Mouse (Mus musculus) brown adipose tissue, adult 24 weeks (tissue): ENCODE results near the gene Six1. TPM values are rescaled to one million over a fixed set of nuclear protein-coding genes. Genes with fewer than 3 reads are reported as not detected.
A peak's percentile ranks its signal among the peaks of the same experiment; 100 is the strongest.

Source experiments
- H3K27ac ChIP-seq: fragments of 200-500 bp; replicated peaks from 2 replicates; pipeline ENCODE4 v1.5.1; 2012; ENCODE audit warnings: low read depth, mild to moderate bottlenecking, low read length
- H3K4me1 ChIP-seq: fragments of 200-500 bp; 2 replicates; pipeline ENCODE4 v1.6.1; 2012; ENCODE audit warnings: low read length, mixed read lengths; ENCODE audit not compliant: control insufficient read depth, insufficient read depth, insufficient read length
- H3K4me3 ChIP-seq: fragments of 200-500 bp; 2 replicates; pipeline ENCODE4 v1.5.1; 2012; ENCODE audit warnings: low read depth, mild to moderate bottlenecking, low read length, moderate library complexity; ENCODE audit not compliant: insufficient read depth
- polyA plus RNA-seq: library from polyadenylated mRNA; stranded (reverse); fragments of >200 nt; gene quantifications from 2 replicates; pipeline ENCODE4 v1.2.4, GENCODE M21; 2012; ENCODE audit not compliant: missing spikeins, insufficient read depth, insufficient read length

Gene Six1
- polyA plus RNA-seq, 1 experiment = 14.0 TPM

DNA sequence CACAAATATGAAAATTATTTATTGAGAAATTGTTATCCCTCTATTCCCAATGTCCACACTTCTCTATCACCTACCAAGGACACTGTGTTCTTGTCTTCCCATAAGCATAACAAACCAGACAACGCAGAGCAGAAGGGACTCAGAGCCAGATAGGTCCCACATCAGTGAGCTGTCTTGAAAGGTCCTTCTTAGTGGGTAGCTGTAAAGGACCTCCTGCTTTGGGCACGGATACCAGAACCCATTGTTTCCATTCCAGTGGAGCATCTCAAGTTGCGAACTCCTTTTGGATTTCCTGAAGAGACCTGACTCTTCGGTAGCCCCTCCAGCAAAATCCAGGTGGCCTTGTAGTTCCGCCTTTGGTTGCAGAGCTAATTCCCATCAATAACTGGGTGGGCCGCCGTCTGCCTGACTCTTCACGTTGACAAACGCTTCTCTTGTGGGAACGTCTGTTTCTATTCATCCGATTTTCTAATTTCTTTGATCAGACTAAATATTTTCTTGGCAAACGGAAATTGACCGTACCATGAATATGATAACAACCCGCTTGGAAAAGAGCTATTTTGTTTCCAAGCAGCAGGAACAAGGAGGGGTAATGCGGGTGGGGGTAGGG is 994 bp upstream of the Six1 start:
- Histone ChIP-seq H3K4me3 (no peak overlapping the region), H3K4me1 (no peaks in the 10 kb centered on the region; the same call in 1 of the 2 replicates), H3K27ac (no peak overlapping the region; the same call in 1 of the 2 replicates)

DNA sequence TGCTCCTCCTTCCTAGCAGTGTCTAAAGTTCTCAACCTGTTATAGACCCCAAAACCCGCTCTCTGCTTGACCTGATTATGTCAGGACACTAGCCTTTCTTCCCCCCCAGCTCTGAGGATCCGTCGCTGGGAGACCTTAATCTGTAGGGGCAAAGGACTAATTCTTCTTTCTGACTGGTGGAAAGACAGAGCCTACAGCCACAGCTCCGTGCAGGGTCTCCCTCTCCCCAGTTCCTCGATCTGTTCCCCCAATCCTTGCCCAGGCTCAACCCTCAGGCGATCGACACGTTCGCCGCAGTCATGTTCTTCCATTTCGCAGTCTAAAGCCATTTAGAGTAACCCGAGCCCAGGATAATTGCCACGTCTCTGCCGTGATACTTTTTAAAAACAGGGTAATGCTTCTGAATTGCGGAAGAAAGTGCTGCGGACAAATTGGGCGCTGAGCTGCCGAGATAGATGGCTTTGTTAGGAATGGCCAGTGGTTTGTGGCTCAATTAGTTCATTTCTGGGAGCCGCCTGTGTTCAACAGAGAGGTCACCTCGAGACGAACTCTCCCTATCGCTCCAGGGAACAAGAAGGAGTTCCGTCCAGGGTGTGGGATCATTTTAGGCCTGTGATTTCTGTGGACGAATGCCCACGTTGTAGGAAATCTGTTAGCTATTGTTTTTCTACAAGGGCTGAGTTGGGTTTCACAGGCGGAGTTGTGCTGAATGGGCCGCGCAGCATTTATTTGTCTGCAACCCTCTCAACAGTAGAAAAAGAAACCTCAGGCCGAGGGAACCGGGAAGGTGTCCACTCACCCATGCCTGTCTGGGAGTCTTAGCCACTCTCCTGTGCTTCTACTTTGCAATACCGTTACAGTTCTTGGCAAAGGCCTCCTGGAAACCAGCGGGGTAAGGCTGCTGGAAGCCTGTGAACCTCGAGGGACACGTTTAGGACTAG is 766 bp downstream of the Six1 start:
- H3K27ac ChIP-seq = peak overlapping the region; percentile 73
- H3K4me3 ChIP-seq = peak overlapping the region; percentile 77
- H3K4me1 ChIP-seq = no peaks in the 10 kb centered on the region; the same call in 1 of the 2 replicates

DNA sequence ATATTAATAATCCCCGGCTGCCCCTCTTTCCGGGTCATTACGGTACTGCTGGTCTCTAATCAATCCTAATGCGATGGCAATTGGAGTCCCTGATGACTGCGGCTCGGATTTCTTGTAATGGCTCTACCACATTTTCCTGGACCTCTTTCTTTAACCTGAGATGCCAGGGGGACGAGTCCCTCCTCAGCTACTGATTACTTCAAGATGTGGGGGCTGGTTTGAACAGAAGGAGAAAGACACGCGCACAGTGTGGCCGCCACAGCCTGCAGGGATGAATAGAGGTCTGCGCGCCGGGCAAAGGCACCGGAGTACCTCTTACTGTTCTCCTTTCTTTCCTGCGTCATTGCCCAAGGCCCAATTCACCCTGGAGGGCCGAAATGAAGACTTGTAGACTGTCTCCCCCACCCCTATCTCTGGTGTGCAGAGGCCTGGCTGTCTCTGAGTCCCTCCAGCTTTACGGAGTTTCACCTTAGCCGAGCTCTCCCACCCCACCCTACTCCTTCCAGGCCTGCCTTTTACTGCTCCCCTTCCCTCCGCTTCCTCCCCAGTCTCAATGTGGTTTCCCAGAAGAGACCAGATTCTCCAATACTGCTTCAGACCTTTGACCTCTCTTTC is 1.5 kb downstream of the Six1 start:
- H3K4me1 ChIP-seq = no peaks in the 10 kb centered on the region; the same call in 1 of the 2 replicates
- peak overlapping the region; percentile 73 for H3K27ac ChIP-seq
- H3K4me3 ChIP-seq = peak overlapping the region; percentile 77

DNA sequence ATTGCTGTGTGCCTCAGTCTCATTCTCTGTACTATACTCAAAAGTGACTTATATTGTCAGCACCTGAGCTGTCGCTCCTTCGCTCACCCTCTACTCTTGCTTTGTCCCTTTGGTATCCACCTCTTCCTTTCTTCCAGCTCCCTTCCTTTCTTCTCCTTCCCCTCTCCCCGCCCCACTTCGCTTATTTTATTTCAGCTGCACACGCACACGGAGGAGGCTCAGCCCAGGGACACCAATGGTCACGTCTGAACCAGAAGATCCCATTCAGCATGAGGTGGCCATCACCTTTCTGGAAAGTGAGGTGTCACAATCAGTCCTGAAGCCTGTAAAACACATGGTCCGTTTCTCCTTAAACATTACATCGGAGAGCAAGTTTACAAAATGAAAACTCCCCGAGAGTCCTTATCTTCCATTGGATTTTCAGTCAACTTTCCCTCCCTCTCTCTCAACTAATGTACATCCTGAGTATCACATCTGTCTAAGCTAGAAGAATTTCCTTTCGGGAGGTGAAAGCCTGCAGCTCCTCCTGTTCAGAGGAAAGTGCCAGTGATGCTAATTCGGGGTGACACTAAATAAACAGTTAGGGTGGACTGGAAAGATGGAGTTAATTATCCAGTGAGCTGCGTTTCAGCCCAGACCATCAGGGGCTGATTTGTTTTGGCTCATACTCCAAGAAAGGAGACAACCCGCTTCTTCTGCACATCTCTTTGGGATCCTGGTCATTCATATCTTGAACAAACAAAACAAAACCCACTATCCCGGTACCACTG is 2.7 kb downstream of the Six1 start:
- H3K27ac ChIP-seq = no peak overlapping the region
- H3K4me3 ChIP-seq = no peak overlapping the region
- no peaks in the 10 kb centered on the region; the same call in 1 of the 2 replicates for H3K4me1 ChIP-seq

DNA sequence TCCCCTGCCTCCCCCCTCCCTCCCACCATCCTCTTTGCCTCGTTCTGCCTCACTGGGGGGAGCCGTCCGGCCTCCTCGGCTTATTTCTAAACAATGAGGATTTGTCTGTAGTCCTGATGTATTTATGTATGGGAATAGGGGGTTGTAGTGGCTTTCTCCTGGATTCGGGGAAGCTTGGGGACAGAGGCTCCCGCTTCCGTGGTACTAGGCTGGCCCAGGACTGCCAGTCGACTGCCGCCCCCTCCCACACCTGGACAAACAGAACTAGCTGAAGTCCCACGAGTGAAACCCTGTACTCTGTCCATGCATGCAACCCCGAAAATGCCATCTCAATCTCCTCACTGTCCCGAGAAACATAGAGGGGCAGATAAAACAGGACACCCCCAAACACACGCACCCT is 3.4 kb downstream of the Six1 start:
- Histone ChIP-seq H3K4me1 (no peaks in the 10 kb centered on the region; the same call in 1 of the 2 replicates), H3K4me3 (no peak overlapping the region), H3K27ac (no peak overlapping the region)

DNA sequence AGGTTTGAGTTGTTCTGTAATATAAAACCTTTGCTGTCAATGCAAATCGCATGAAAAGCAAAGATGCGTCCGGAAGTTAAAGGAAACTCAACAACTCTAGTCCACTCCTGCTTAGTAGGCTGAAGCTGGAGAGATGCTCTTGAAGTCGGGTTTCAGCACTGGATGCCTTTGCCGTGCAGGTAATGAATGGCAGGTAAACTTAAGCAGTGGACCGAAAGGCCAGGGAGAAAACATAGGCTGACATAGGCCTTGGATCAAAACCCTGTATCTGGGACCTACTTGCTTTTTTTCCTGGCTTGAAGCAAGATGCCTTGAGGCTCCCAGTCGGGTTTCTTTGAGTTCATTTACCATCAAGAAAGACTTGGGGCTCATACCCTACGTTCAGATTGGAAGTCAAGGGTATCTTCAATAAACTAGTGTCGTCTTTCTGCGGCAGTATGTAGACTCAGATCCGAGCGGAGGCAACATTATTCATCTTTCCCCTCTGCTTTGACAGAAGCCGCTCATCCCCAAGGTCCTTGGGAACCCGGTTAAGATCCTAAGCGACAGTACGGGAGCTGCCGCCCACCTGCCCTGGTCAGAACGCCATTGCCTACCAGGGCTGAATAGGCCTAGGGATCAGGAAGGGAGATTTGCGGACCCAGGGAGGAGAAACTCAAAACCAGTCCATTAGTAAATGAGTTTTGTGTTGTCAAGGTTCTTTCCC is 4.0 kb downstream of the Six1 start:
- no peak overlapping the region for H3K4me3 ChIP-seq
- H3K27ac ChIP-seq = no peak overlapping the region

DNA sequence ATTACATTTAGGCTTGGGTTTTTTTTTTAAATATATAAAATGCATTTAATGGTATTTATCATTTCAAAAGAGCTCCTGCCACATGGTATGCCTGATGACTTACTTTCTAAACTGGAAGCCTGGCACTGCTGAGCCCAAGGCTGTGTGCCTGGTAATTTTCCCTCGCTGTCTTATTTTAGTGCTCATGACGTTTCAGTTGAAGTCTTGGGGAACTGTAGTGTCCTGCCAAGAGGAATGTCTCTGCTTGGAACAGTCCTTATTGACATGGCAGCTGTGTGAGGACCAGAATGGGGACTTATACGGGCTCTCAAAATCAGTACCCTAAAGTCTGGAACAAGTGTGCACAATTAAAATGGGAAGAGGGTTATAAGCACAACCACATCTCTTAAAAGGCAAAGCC is 5.2 kb downstream of the Six1 start:
- no peak overlapping the region for H3K27ac ChIP-seq
- no peak overlapping the region for H3K4me3 ChIP-seq
- no peaks in the 10 kb centered on the region; the same call in 1 of the 2 replicates for H3K4me1 ChIP-seq

More for the DNA sequence above, 4.0 kb downstream of the Six1 start:
- no peaks in the 10 kb centered on the region; the same call in 1 of the 2 replicates for H3K4me1 ChIP-seq

DNA sequence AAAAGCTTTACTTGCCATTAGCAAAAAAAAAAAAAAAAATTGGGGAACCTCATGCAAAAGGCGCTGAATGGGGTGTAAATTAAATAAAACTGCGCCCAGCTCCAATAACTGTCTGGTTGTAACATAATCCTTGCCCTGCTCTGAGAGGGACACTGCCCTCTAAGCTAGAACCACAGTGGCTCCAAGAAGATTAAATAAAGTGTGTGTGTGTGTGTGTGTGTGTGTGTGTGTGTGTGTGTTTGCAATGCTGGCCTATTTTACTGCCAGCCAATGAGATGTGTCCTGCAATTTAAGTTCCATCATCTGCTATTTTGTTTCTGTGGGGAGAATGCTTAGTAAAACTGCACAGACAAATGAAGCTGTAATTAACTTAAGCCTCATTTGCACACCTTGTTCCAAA is 6.1 kb downstream of the Six1 start:
- Histone ChIP-seq H3K27ac (no peak overlapping the region), H3K4me3 (no peak overlapping the region), H3K4me1 (peaks cover 2% of the 10 kb centered on the region; the same call in 1 of the 2 replicates)

DNA sequence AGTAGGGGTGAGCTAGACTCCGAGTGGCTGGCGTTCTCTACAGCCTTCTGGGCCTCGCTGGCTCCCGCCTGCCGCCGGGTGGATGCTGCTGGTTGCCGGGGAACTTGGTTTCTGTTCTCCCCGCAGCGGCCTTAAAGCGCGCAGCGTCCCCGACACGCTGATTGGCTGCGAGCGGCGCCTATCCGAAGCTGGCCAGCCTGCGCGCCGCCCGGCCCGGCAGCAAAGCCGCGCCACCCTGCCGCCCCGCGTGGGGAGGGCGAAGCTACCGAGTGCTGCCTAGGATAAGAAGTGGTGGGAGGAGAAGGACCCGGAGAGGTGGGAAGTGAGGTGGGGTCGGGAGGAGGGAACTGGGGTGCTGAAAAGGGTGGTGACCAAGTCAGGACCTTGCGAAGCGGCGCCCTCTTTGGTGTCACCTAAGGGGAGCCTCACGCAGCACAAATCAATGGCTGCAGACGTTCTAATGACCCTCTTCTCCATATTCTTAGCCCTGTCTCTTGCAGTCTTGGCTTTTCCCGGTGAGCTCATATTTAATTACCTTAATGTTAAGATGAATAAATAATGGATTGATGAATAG is 7.0 kb downstream of the Six1 start:
- Histone ChIP-seq H3K4me1 (0 out of 2 replicates have a peak, but pooled peaks cover 2% of the 10 kb centered on the region), H3K27ac (0 out of 2 replicates have a peak overlapping the region, but pooled peaks have one; percentile 88), H3K4me3 (peak overlapping the region; percentile 86)

DNA sequence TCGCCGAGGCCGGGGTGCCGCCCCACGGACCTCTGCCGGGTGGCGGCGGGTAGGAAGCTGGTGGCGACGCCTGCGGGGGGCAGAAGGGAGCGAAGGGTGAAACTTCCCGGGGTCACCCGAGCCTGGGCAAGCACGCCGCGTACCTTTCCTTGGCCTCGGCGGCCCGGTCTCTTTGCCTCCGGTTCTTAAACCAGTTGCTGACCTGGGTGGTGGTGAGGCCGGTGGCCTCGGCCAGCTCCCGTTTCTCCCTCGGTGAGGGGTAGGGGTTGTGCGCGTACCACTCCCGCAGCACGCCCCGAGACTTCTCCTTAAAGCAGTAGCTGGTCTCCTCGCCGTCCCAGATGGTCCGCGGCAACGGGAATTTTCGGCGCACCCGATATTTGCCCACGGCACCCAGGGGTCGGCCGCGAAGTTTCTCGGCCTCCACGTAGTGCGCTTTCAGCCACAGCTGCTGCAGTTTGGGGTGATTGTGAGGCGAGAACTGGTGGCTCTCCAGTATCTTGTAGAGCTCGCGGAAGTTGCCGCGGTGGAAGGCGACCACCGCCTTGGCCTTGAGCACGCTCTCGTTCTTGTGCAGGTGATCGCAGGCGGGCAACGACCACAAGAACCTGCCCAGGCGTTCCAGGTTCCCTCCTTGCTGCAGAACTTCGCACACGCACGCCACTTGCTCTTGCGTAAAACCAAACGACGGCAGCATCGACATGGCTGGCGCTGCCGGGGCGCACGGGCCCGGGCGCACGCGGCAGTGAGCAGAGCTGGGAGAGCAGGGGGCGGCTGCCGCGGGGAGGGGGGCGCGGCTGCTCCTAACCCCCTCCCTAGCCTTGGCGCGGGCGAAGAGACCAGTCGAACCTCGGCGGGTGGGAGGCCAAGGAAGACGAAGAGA is 7.7 kb downstream of the Six1 start:
- peak overlapping the region; percentile 88 for H3K27ac ChIP-seq
- peaks cover 2% of the 10 kb centered on the region; the same call in 1 of the 2 replicates for H3K4me1 ChIP-seq
- peak overlapping the region; percentile 86 for H3K4me3 ChIP-seq

DNA sequence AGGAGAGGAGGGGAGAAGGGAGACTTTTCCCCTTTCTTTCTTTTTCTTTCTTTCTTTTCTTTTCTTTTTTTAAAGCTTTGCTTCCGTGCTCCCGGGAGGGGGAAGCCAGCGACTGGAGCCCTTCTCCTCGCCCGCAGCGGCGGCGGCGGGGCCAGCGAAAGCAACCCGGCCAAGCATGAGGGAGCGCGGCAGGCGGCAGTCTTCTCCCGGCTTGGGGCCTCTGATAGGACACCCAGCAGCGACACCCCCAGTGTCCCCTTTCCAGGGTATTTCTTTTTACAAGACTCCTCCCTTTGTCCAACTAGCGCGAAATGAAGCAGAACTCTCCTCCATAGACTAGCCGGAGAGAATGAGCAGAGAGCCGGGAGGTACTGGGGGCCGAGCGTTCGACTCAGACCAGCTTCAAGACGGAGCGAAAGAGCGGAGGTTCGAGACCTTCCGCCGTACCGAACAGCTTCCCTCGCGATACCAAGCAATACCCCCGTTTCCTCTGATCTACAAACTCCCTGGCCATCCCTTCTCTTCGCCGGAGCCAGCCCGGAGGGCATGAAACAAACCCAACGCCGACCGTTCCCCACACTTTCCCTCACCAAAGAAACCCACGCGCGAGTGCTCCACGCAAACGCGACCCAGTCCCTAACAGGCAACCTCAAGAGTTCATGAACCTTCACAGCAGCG is 8.5 kb downstream of the Six1 start:
- Histone ChIP-seq H3K27ac (peak overlapping the region; percentile 88), H3K4me1 (peaks cover 2% of the 10 kb centered on the region; the same call in 1 of the 2 replicates), H3K4me3 (peak overlapping the region; percentile 86)

DNA sequence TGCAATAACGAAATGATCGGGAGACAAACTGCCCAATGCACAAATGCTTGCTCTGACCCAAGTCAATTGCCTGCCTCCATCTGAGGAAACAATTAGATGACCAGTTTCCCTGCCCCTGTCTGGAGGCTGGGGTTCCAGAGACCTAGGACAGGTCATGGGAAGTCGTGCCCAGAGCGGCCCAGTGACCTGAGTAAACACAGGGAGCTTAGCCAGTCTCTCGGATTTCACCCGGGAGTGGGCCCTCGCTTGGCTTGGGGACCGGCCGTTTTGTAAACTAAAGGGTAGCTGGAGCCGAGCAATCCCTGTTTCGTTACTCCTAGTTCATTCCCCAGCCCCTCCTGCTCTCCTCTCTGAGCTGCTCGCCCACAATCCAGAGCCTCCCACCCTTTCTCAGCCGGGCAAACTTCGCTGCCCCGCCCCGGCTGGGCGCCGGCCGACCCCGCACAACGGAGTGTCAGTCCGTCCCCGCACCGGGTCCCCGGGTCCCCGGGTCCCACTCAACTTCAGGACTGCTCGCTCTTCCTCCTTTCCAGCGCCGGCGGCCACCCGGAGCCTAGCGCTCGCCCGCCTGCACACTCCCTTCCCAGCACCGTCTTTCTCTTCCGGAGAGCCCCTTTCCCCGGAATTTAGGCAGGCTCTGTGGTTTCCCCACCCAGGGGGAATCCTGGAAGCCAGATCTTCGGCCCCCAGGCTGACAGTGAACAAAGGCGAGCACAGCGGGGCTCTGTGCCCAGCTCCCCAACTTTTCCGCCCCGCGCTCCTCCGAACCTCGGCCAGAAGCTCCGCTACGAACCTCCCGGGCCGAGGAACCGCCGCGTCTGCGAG is 9.3 kb downstream of the Six1 start:
- H3K4me1 ChIP-seq = peaks cover 2% of the 10 kb centered on the region; the same call in 1 of the 2 replicates
- peak overlapping the region; percentile 86 for H3K4me3 ChIP-seq
- peak overlapping the region; percentile 88 for H3K27ac ChIP-seq
